Mouse (Mus musculus) lung, postnatal 0 days (tissue): ENCODE results near the gene 1700016K19Rik. TPM values are rescaled to one million over a fixed set of nuclear protein-coding genes. Genes with fewer than 3 reads are reported as not detected.

Experiments used
- ATAC-seq: fragments of 200-750 bp; cut with Nextera tagmentation; 2 replicates; pipeline ENCODE4 v1.8.0; 2017; ENCODE audit warnings: moderate library complexity
- DNase-seq: peaks from one replicate; pipeline ENCODE4 v3.0.0-alpha.2; 2016; ENCODE audit warnings: low spot score
- H3K27ac ChIP-seq: fragments of 300-500 bp; sonication (generic); 2 replicates; pipeline ENCODE4 v1.5.1; 2014; ENCODE audit warnings: antibody characterized with exemption, mild to moderate bottlenecking, low read length, mixed read lengths
- H3K27me3 ChIP-seq: fragments of 300-500 bp; sonication (generic); replicated peaks from 2 replicates; pipeline ENCODE4 v1.6.1; 2014; ENCODE audit warnings: low read length, mixed read lengths; ENCODE audit not compliant: insufficient read depth
- H3K36me3 ChIP-seq: fragments of 300-500 bp; sonication (generic); 2 replicates; pipeline ENCODE4 v1.6.1; 2014; ENCODE audit warnings: low read length, mixed read lengths; ENCODE audit not compliant: insufficient read depth
- H3K4me1 ChIP-seq: fragments of 300-500 bp; sonication (generic); 2 replicates; pipeline ENCODE4 v1.6.1; 2014; ENCODE audit warnings: antibody characterized with exemption, low read depth, low read length, mixed read lengths; ENCODE audit not compliant: insufficient read depth
- H3K4me2 ChIP-seq: fragments of 300-500 bp; sonication (generic); replicated peaks from 2 replicates; pipeline ENCODE4 v1.6.1; 2014; ENCODE audit warnings: low read depth, mild to moderate bottlenecking, low read length, moderate library complexity, mixed read lengths
- H3K4me3 ChIP-seq: fragments of 300-500 bp; sonication (generic); 2 replicates; pipeline ENCODE4 v1.5.1; 2014; ENCODE audit warnings: low read depth, low read length
- H3K9ac ChIP-seq: fragments of 300-500 bp; sonication (generic); replicated peaks from 2 replicates; pipeline ENCODE4 v1.6.1; 2014; ENCODE audit warnings: low read depth, mild to moderate bottlenecking
- H3K9me3 ChIP-seq: fragments of 300-500 bp; sonication (generic); 2 replicates; pipeline ENCODE4 v1.6.1; 2016; ENCODE audit warnings: low read length, mixed read lengths
- CTCF ChIP-seq: IDR thresholded peaks from 2 replicates; pipeline ENCODE4 v1.5.1; 2016; ENCODE audit warnings: antibody characterized with exemption, mild to moderate bottlenecking
- EP300 ChIP-seq: IDR thresholded peaks from 2 replicates; pipeline ENCODE4 v1.6.1; 2016; ENCODE audit warnings: antibody characterized with exemption, mild to moderate bottlenecking, control low read depth
- WGBS: fragments of 180-500 bp; shearing (Covaris S2); extraction: QIAGEN DNeasy Blood & Tissue Kit; methylation state at CpG from one replicate; pipeline ENCODE4 v1.1.7; 2014; 5-methylcytosine and 5-hydroxymethylcytosine counted together
- polyA plus RNA-seq: library from polyadenylated mRNA; unstranded; fragments of >200 nt; fragmentation: Nextera tagmentation; extraction: Ambion mirVana; gene quantifications from 2 replicates; pipeline ENCODE4 v1.2.1, GENCODE M21; 2015

The 1700016K19Rik gene
- polyA plus RNA-seq, 1 experiment from 2014 or later = 15.5 TPM

GRCm38 (mm10) chr11:75961782-75962181, 37.9 kb upstream of the 1700016K19Rik start:
- no peak overlapping the region for H3K4me3 ChIP-seq
- no peak for TF ChIP-seq EP300
- no peak for TF ChIP-seq CTCF
- H3K4me2 ChIP-seq = no peak overlapping the region
- H3K9ac ChIP-seq = no peak overlapping the region
- ATAC-seq = no peak
- WGBS = 75% methylated on average over 7 of the region's 7 CpGs
- no peaks in the 10 kb centered on the region for H3K9me3 ChIP-seq
- no peaks in the 10 kb centered on the region for H3K27me3 ChIP-seq
- H3K27ac ChIP-seq = no peak overlapping the region
- H3K36me3 ChIP-seq = no peaks in the 10 kb centered on the region
- peaks cover 7% of the 10 kb centered on the region; the same call in 1 of the 2 replicates for H3K4me1 ChIP-seq
- no peak for DNase-seq

- WGBS = 39% methylated on average over 11 of the region's 11 CpGs
- TF ChIP-seq EP300 (no peak), CTCF (no peak)
- Histone ChIP-seq H3K27me3 (no peaks in the 10 kb centered on the region), H3K36me3 (no peaks in the 10 kb centered on the region), H3K9me3 (no peaks in the 10 kb centered on the region), H3K4me1 (peaks cover 7% of the 10 kb centered on the region; the same call in 1 of the 2 replicates), H3K4me2 (no peak overlapping the region), H3K9ac (no peak overlapping the region), H3K4me3 (no peak overlapping the region), H3K27ac (no peak overlapping the region)
- DNase-seq (peak; percentile 53), ATAC-seq (no peak)
Observed at GRCm38 (mm10) chr11:75963730-75964475, 35.8 kb upstream of the 1700016K19Rik start.

GRCm38 (mm10) chr11:75964476-75964730, 35.3 kb upstream of the 1700016K19Rik start:
- WGBS = 55% methylated on average over 4 of the region's 4 CpGs
- H3K27ac ChIP-seq = no peak overlapping the region
- H3K27me3 ChIP-seq = no peaks in the 10 kb centered on the region
- DNase-seq (no peak), ATAC-seq (no peak)
- no peaks in the 10 kb centered on the region for H3K36me3 ChIP-seq
- H3K4me1 ChIP-seq = peaks cover 7% of the 10 kb centered on the region; the same call in 1 of the 2 replicates
- H3K9me3 ChIP-seq = no peaks in the 10 kb centered on the region
- TF ChIP-seq CTCF (no peak), EP300 (no peak)
- H3K4me2 ChIP-seq = no peak overlapping the region
- H3K9ac ChIP-seq = no peak overlapping the region
- H3K4me3 ChIP-seq = no peak overlapping the region

- Histone ChIP-seq H3K9me3 (no peaks in the 10 kb centered on the region), H3K4me3 (peak overlapping the region; percentile 53), H3K36me3 (no peaks in the 10 kb centered on the region), H3K4me1 (peaks cover 7% of the 10 kb centered on the region; the same call in 1 of the 2 replicates), H3K9ac (peak overlapping the region; percentile 68), H3K27me3 (no peaks in the 10 kb centered on the region), H3K27ac (peak overlapping the region; percentile 88; the same call in 1 of the 2 replicates), H3K4me2 (peak overlapping the region; percentile 93)
- ATAC-seq (no peak), DNase-seq (peak; percentile 17)
- no peak for TF ChIP-seq EP300
- TF ChIP-seq CTCF = no peak
- 15% methylated on average over 28 of the region's 28 CpGs for WGBS
Observed at GRCm38 (mm10) chr11:75965674-75966400, 33.9 kb upstream of the 1700016K19Rik start.

- Histone ChIP-seq H3K9me3 (no peaks in the 10 kb centered on the region), H3K4me1 (peaks cover 7% of the 10 kb centered on the region; the same call in 1 of the 2 replicates), H3K4me3 (peak overlapping the region; percentile 53), H3K9ac (peak overlapping the region; percentile 68), H3K27me3 (no peaks in the 10 kb centered on the region), H3K36me3 (no peaks in the 10 kb centered on the region), H3K27ac (peak overlapping the region; percentile 88), H3K4me2 (peak overlapping the region; percentile 93)
- ATAC-seq (peak; percentile 92), DNase-seq (peak; percentile 85)
- TF ChIP-seq CTCF (peak; percentile 85), EP300 (no peak)
- WGBS = 2% methylated on average over 76 of the region's 90 CpGs
Observed at GRCm38 (mm10) chr11:75966401-75967372, 33.0 kb upstream of the 1700016K19Rik start.
